Mouse (Mus musculus) erythroblast, adult 5-6 weeks (primary cell): ENCODE measurements around the gene Ank. TPM values are rescaled to one million over a fixed set of nuclear protein-coding genes. Genes with fewer than 3 reads are reported as not detected.

Experiments used
- ATAC-seq: replicated peaks from 2 replicates; pipeline ENCODE4 v1.8.0; 2016; ENCODE audit warnings: moderate number of reproducible peaks, mild to moderate bottlenecking, moderate TSS enrichment, inconsistent platforms; ENCODE audit not compliant: poor library complexity, low FRiP score, severe bottlenecking
- total RNA-seq, 2 experiments: library from RNA; stranded (forward) in 1 of 2; stranded (reverse) in 1 of 2; fragments of 150-400 nt in 1 of 2; fragments of 200-764, 138-1000 nt in 1 of 2; gene quantifications; 2 replicates each; pipeline versions ENCODE4 v1.2.3 to v1.2.4; 2015 to 2017; ENCODE audit warnings: low replicate concordance in 2 of 2

The Ank gene
- total RNA-seq, 2 experiments from 2014 or later: 98.3 to 107 TPM

- no peak for ATAC-seq
Observed at GRCm38 (mm10) chr15:27564106-27565100, 97.9 kb downstream of the Ank start.

- no peak for ATAC-seq
Observed at GRCm38 (mm10) chr15:27565626-27566185, 99.2 kb downstream of the Ank start.

GRCm38 (mm10) chr15:27567356-27567755, 100.9 kb downstream of the Ank start:
- ATAC-seq: 0 out of 2 replicates have a peak, but pooled peaks have one; percentile 27

- no peak for ATAC-seq
Observed at GRCm38 (mm10) chr15:27568371-27568770, 101.9 kb downstream of the Ank start.

GRCm38 (mm10) chr15:27569924-27570323, 103.4 kb downstream of the Ank start:
- ATAC-seq: no peak

- ATAC-seq: no peak
Observed at GRCm38 (mm10) chr15:27570385-27570784, 103.9 kb downstream of the Ank start.

GRCm38 (mm10) chr15:27571179-27571578, 104.7 kb downstream of the Ank start:
- no peak for ATAC-seq

- no peak for ATAC-seq
Observed at GRCm38 (mm10) chr15:27574992-27575781, 108.7 kb downstream of the Ank start.

- ATAC-seq: no peak
Observed at GRCm38 (mm10) chr15:27575932-27576331, 109.5 kb downstream of the Ank start.

- no peak for ATAC-seq
Observed at GRCm38 (mm10) chr15:27576886-27577285, 110.4 kb downstream of the Ank start.

GRCm38 (mm10) chr15:27577915-27578780, 111.7 kb downstream of the Ank start:
- no peak for ATAC-seq

- ATAC-seq: no peak
Observed at GRCm38 (mm10) chr15:27578918-27579317, 112.4 kb downstream of the Ank start.

- no peak for ATAC-seq
Observed at GRCm38 (mm10) chr15:27579853-27580252, 113.4 kb downstream of the Ank start.

GRCm38 (mm10) chr15:27580771-27581170, 114.3 kb downstream of the Ank start:
- no peak for ATAC-seq

- ATAC-seq: no peak
Observed at GRCm38 (mm10) chr15:27581640-27582039, 115.2 kb downstream of the Ank start.

- ATAC-seq: 0 out of 2 replicates have a peak, but pooled peaks have one; percentile 42
Observed at GRCm38 (mm10) chr15:27582428-27582827, 116.0 kb downstream of the Ank start.

GRCm38 (mm10) chr15:27583042-27583441, 116.6 kb downstream of the Ank start:
- peak; percentile 70 for ATAC-seq

- ATAC-seq: no peak
Observed at GRCm38 (mm10) chr15:27583620-27584019, 117.1 kb downstream of the Ank start.

GRCm38 (mm10) chr15:27585466-27586092, 119.1 kb downstream of the Ank start:
- ATAC-seq: no peak
